Mouse (Mus musculus) spleen, adult 2 months (tissue): ENCODE measurements around the gene Cdc42.

Source experiments
- CTCF ChIP-seq: fragments of 200-500 bp; IDR thresholded peaks from 2 replicates; pipeline ENCODE4 v1.5.1; 2011; ENCODE audit warnings: mild to moderate bottlenecking, inconsistent platforms; ENCODE audit not compliant: insufficient read depth, insufficient read length, insufficient replicate concordance; ENCODE audit errors: extremely low read depth
- POLR2A ChIP-seq: fragments of 200-500 bp; IDR thresholded peaks from 2 replicates; pipeline ENCODE4 v1.6.1; 2011; ENCODE audit warnings: low read depth, low read length, inconsistent platforms

GRCm38 (mm10) chr4:137300227-137300626, 57.3 kb downstream of the Cdc42 start:
- TF ChIP-seq CTCF = no peak
- no peak for TF ChIP-seq POLR2A
